Mouse (Mus musculus) small intestine, adult 2 months (tissue): ENCODE data around the gene Gm42421.

Source experiments
- CTCF ChIP-seq: fragments of 200-500 bp; IDR thresholded peaks from 2 replicates; pipeline ENCODE4 v1.5.1; 2012; ENCODE audit warnings: low read depth, mild to moderate bottlenecking, control low read depth, inconsistent platforms, low read length, moderate library complexity, mixed read lengths; ENCODE audit not compliant: insufficient replicate concordance, insufficient read length; ENCODE audit errors: extremely low read depth
- POLR2A ChIP-seq: fragments of 200-500 bp; IDR thresholded peaks from 2 replicates; pipeline ENCODE4 v1.6.1; 2012; ENCODE audit warnings: low read depth, mild to moderate bottlenecking, control low read depth, inconsistent platforms, low read length, moderate library complexity

- TF ChIP-seq POLR2A (no peak), CTCF (no peak)
Measured at GRCm38 (mm10) chr5:143975631-143975933, 47.6 kb downstream of the Gm42421 start.
